Comparison of ENCODE assay signal across 14 mouse cellular contexts in the genomic region with DNA sequence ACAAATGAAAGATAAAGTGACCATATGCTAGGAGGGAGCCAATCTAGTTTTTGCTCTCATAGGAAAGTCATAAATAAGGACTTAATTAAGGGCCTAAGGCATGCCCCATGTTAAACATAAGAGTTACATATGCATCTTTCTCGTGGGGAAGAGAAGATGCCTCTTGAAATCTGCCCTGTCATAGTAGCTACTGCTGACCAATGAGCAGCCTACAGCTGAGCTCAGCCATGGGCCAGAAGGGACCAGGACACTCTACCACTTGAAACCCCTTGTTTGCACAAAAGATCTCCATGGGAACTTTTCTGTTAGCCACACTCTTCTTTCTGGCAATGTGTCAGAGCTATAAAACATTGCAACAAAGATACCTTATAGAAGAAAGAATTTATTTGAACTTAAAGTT. TPM values are rescaled to one million over a fixed set of nuclear protein-coding genes. Genes with fewer than 3 reads are reported as not detected.
DNase-seq lines count a peak whose midpoint lies in the region; ATAC-seq and TF ChIP-seq lines count a peak whose summit lies in the region.
"Had no signal": no experiment of that assay in that cellular context is flagged by ENCODE, and none has a peak within 500 bp of the region (broad histone marks: within the 10 kb centered on the region; RNA-seq: fewer than 3 reads in every experiment).

No protein-coding gene starts in this region.

- peak overlapping the region; percentile 6; the same call in 1 of the 2 replicates for H3K4me2 ChIP-seq in kidney, postnatal 0 days (ENCODE audit: low read length)

- no peak for TF ChIP-seq CTCF in kidney, postnatal 0 days (IDR thresholded peaks at IDR 0.05; ENCODE audit: low read depth)
- no peak for TF ChIP-seq CTCF in bone marrow macrophage, adult 2 months (IDR thresholded peaks at IDR 0.05; ENCODE audit: low read depth, low read length)

- no peak for DNase-seq in kidney, postnatal 0 days (ENCODE audit: low spot score)
- DNase-seq in kidney, postnatal 4 days = no peak
- no peak for DNase-seq in adrenal gland, postnatal 10 days
- DNase-seq in frontal cortex, postnatal 36 days (ENCODE audit: low spot score in 2 of 2) = no peak
- DNase-seq in thymus, adult 18-20 months = no peak
- DNase-seq: cerebellum, adult 9-10 months; gastrocnemius, postnatal 25 days; layer of hippocampus, adult 9-11 months; right cerebral cortex, postnatal 14 days had no signal

- no peak overlapping the region for H3K4me3 ChIP-seq in kidney, postnatal 0 days (replicated peaks; ENCODE audit: low read depth, low read length)
- peak overlapping the region; percentile 3; the same call in 1 of the 2 replicates for H3K4me3 ChIP-seq in bone marrow macrophage, adult 2 months (ENCODE audit: insufficient read depth, low read length)

- no peak for TF ChIP-seq POLR2A in bone marrow macrophage, adult 2 months (IDR thresholded peaks at IDR 0.05; ENCODE audit: borderline replicate concordance, low read depth, low read length)

- peak overlapping the region; percentile 22; the same call in 1 of the 2 replicates for H3K27ac ChIP-seq in kidney, postnatal 0 days
- H3K27ac ChIP-seq in bone marrow macrophage, adult 2 months (ENCODE audit: insufficient read depth, low read depth, low read length) = peak overlapping the region; percentile 54
- H3K27ac ChIP-seq: hindbrain, postnatal 0 days had no signal

- H3K4me1 ChIP-seq in kidney, postnatal 0 days (replicated peaks; ENCODE audit: insufficient read depth, low read length) = 0 out of 2 replicates have a peak, but pooled peaks cover 6% of the 10 kb centered on the region
- H3K4me1 ChIP-seq in bone marrow macrophage, adult 2 months (ENCODE audit: control insufficient read depth, insufficient read depth, low read length) = peaks cover 16% of the 10 kb centered on the region

- no peak overlapping the region for H3K9ac ChIP-seq in kidney, postnatal 0 days (ENCODE audit: low read depth, low read length)

- no peaks in the 10 kb centered on the region for H3K36me3 ChIP-seq in kidney, postnatal 0 days (ENCODE audit: insufficient read depth, low read length)

- H3K9me3 ChIP-seq in kidney, postnatal 0 days (replicated peaks; ENCODE audit: low read length) = no peaks in the 10 kb centered on the region
- H3K9me3 ChIP-seq: megakaryocyte, embryonic 14.5 days had no signal

- ATAC-seq in kidney, postnatal 0 days (replicated peaks; ENCODE audit: low FRiP score, low read depth) = no peak
- peak; percentile 8 for ATAC-seq in inflammation-experienced regulatory T-cells, adult 6 months
- ATAC-seq in megakaryocyte-erythroid progenitor cell, adult 5-6 weeks (replicated peaks; ENCODE audit: low FRiP score, low TSS enrichment, poor library complexity, severe bottlenecking) = peak; percentile 54; the same call in 1 of the 2 replicates
- ATAC-seq: hindbrain, postnatal 0 days had no signal

- 40% methylated on average over 1 of the region's 1 CpGs for WGBS in kidney, postnatal 0 days

- H3K27me3 ChIP-seq in kidney, postnatal 0 days (ENCODE audit: insufficient read depth, low read length) = no peaks in the 10 kb centered on the region
- H3K27me3 ChIP-seq: megakaryocyte, embryonic 14.5 days had no signal

RNA-seq across cellular contexts. Expression of a gene that starts 19.4 kb away (rescaled TPM):
- polyA plus RNA-seq in kidney, postnatal 0 days (2015; fragmentation: Nextera tagmentation; extraction: Ambion mirVana) = 4.0 and 4.8 TPM in 2 replicates
- not detected in 2 replicates for polyA plus RNA-seq in bone marrow macrophage, adult 2 months (2012; ENCODE audit: insufficient read depth, insufficient read length, missing spikeins)
- polyA plus RNA-seq in inflammation-experienced regulatory T-cells, adult 6 months (2017; shearing (Covaris generic)) = not detected
- 1.2 and 2.3 TPM in 2 replicates for total RNA-seq in megakaryocyte-erythroid progenitor cell, adult 5-6 weeks (2014; fragmentation: Nextera tagmentation)
- 1.4 TPM in 2 replicates for total RNA-seq in megakaryocyte-erythroid progenitor cell, adult 5-6 weeks (2017)
- total RNA-seq in adrenal gland, postnatal 10 days (2021) = 10 to 100 TPM in 1 of 2 experiments, 1 to 10 TPM in 1; 9.5 to 12.0 TPM

RNA-seq across cellular contexts. Expression of a gene that starts 46.5 kb away (rescaled TPM):
- 12.1 and 13.3 TPM in 2 replicates for polyA plus RNA-seq in kidney, postnatal 0 days (2015; fragmentation: Nextera tagmentation; extraction: Ambion mirVana)
- 17.8 and 20.2 TPM in 2 replicates for polyA plus RNA-seq in bone marrow macrophage, adult 2 months (2012; ENCODE audit: insufficient read depth, insufficient read length, missing spikeins)
- polyA plus RNA-seq in inflammation-experienced regulatory T-cells, adult 6 months (2017; shearing (Covaris generic)) = 10 to 100 TPM; 15.5 to 28.2 (median 22.9) TPM
- 24.5 and 36.0 TPM in 2 replicates for total RNA-seq in megakaryocyte-erythroid progenitor cell, adult 5-6 weeks (2014; fragmentation: Nextera tagmentation)
- 25.3 and 25.7 TPM in 2 replicates for total RNA-seq in megakaryocyte-erythroid progenitor cell, adult 5-6 weeks (2017)
- total RNA-seq in adrenal gland, postnatal 10 days (2021) = 10 to 100 TPM; 19.0 to 31.2 TPM
